Comparison of ENCODE assay signal across 19 mouse cellular contexts in genomic region chr17:83572366-83572765, GRCm38 (mm10). TPM values are rescaled to one million over a fixed set of nuclear protein-coding genes. Genes with fewer than 3 reads are reported as not detected.
DNase-seq lines count a peak whose midpoint lies in the region; ATAC-seq and TF ChIP-seq lines count a peak whose summit lies in the region.
"Had no signal": no experiment of that assay in that cellular context is flagged by ENCODE, and none has a peak within 500 bp of the region (broad histone marks: within the 10 kb centered on the region; RNA-seq: fewer than 3 reads in every experiment).

No protein-coding gene starts in this region.

- intact Hi-C loops in gastrocnemius, postnatal 36 days (cut with DNase I) = no loop called here

- TF ChIP-seq EP300 in liver, postnatal 0 days (IDR thresholded peaks at IDR 0.05; ENCODE audit: low read depth) = no peak

- ATAC-seq in lung, embryonic 15.5 days (ENCODE audit: borderline replicate concordance, extremely low read depth, low FRiP score, low TSS enrichment) = peak; percentile 72
- peak; percentile 42; the same call in 1 of the 2 replicates for ATAC-seq in intestine, embryonic 16.5 days
- peak; percentile 30; the same call in 1 of the 2 replicates for ATAC-seq in liver, postnatal 0 days
- ATAC-seq: forebrain, embryonic 13.5 days; midbrain, embryonic 16.5 days had no signal

- H3K9me3 ChIP-seq in lung, embryonic 15.5 days = no peaks in the 10 kb centered on the region
- no peaks in the 10 kb centered on the region for H3K9me3 ChIP-seq in intestine, embryonic 16.5 days (ENCODE audit: control insufficient read depth, low read length)
- no peaks in the 10 kb centered on the region for H3K9me3 ChIP-seq in liver, postnatal 0 days (ENCODE audit: low read length)
- H3K9me3 ChIP-seq: forebrain, embryonic 13.5 days; megakaryocyte, embryonic 14.5 days had no signal

- peak; percentile 23; the same call in 1 of the 2 replicates for TF ChIP-seq CTCF in liver, postnatal 0 days (IDR thresholded peaks at IDR 0.05; ENCODE audit: low read depth)

- peak overlapping the region; percentile 55 for H3K27ac ChIP-seq in lung, embryonic 15.5 days
- no peak overlapping the region for H3K27ac ChIP-seq in intestine, embryonic 16.5 days (ENCODE audit: low read length)
- no peak overlapping the region for H3K27ac ChIP-seq in liver, postnatal 0 days (ENCODE audit: low read depth)
- H3K27ac ChIP-seq: forebrain, embryonic 13.5 days; hindbrain, embryonic 14.5 days had no signal

- H3K4me3 ChIP-seq in lung, embryonic 15.5 days = no peak overlapping the region
- no peak overlapping the region for H3K4me3 ChIP-seq in intestine, embryonic 16.5 days (ENCODE audit: low read length)
- no peak overlapping the region for H3K4me3 ChIP-seq in liver, postnatal 0 days (ENCODE audit: low read depth, low read length)
- H3K4me3 ChIP-seq: forebrain, embryonic 13.5 days; megakaryocyte, embryonic 14.5 days had no signal

- peak; percentile 15 for DNase-seq in kidney, adult 9 months
- no peak for DNase-seq in kidney, adult 11 months
- DNase-seq in lung, postnatal 14 days = no peak
- DNase-seq in liver, postnatal 0 days = no peak
- no peak for DNase-seq in thymus, postnatal 25 days
- DNase-seq in gastrocnemius, postnatal 36 days = no peak
- DNase-seq: adrenal gland, adult 2 months; B cell, adult 2 months; cerebellum, adult 2 months; thymus, adult 2 months had no signal

- WGBS in lung, embryonic 15.5 days = 27% methylated on average over 4 of the region's 4 CpGs
- 39% methylated on average over 4 of the region's 4 CpGs for WGBS in intestine, embryonic 16.5 days
- WGBS in liver, postnatal 0 days (ENCODE audit: insufficient replicate concordance) = 52% methylated on average over 4 of the region's 4 CpGs

- H3K27me3 ChIP-seq in lung, embryonic 15.5 days = no peaks in the 10 kb centered on the region
- H3K27me3 ChIP-seq in intestine, embryonic 16.5 days (replicated peaks; ENCODE audit: control insufficient read depth, insufficient read depth, low read length) = no peaks in the 10 kb centered on the region
- no peaks in the 10 kb centered on the region for H3K27me3 ChIP-seq in liver, postnatal 0 days (ENCODE audit: insufficient read depth, low read length)
- H3K27me3 ChIP-seq: forebrain, embryonic 13.5 days had no signal

- H3K4me2 ChIP-seq in lung, embryonic 15.5 days = no peak overlapping the region
- H3K4me2 ChIP-seq in intestine, embryonic 16.5 days (ENCODE audit: low read depth, low read length) = no peak overlapping the region
- H3K4me2 ChIP-seq in liver, postnatal 0 days (ENCODE audit: low read depth, low read length) = peak overlapping the region; percentile 34
- H3K4me2 ChIP-seq: forebrain, embryonic 13.5 days; hindbrain, embryonic 14.5 days had no signal

- peaks cover 6% of the 10 kb centered on the region for H3K4me1 ChIP-seq in lung, embryonic 15.5 days
- no peaks in the 10 kb centered on the region; the same call in 1 of the 2 replicates for H3K4me1 ChIP-seq in intestine, embryonic 16.5 days (ENCODE audit: control insufficient read depth, insufficient read depth, low read length)
- H3K4me1 ChIP-seq in liver, postnatal 0 days (ENCODE audit: insufficient read depth) = peaks cover 6% of the 10 kb centered on the region; the same call in 1 of the 2 replicates

- H3K36me3 ChIP-seq in lung, embryonic 15.5 days = no peaks in the 10 kb centered on the region
- no peaks in the 10 kb centered on the region for H3K36me3 ChIP-seq in intestine, embryonic 16.5 days (ENCODE audit: control insufficient read depth, insufficient read depth, low read length)
- no peaks in the 10 kb centered on the region for H3K36me3 ChIP-seq in liver, postnatal 0 days (replicated peaks; ENCODE audit: insufficient read depth, low read length)

- H3K9ac ChIP-seq in lung, embryonic 15.5 days = no peak overlapping the region
- H3K9ac ChIP-seq in intestine, embryonic 16.5 days (ENCODE audit: low read depth, low read length) = no peak overlapping the region
- H3K9ac ChIP-seq in liver, postnatal 0 days (replicated peaks) = no peak overlapping the region; the same call in 1 of the 2 replicates
- H3K9ac ChIP-seq: forebrain, embryonic 13.5 days; hindbrain, embryonic 14.5 days had no signal

RNA-seq across cellular contexts. Expression of gene Cox7a2l, which starts 55.2 kb away (rescaled TPM):
- 165 and 172 TPM in 2 replicates for polyA plus RNA-seq in lung, embryonic 15.5 days (2015; fragmentation: Nextera tagmentation; extraction: Ambion mirVana)
- 189 and 191 TPM in 2 replicates for polyA plus RNA-seq in intestine, embryonic 16.5 days (2015; fragmentation: Nextera tagmentation; extraction: Ambion mirVana)
- 112 and 119 TPM in 2 replicates for polyA plus RNA-seq in liver, postnatal 0 days (2015; fragmentation: Nextera tagmentation; extraction: Ambion mirVana)
- 100 to 1,000 TPM; 134 to 136 TPM for total RNA-seq in gastrocnemius, postnatal 36 days (2021)

RNA-seq across cellular contexts. Expression of gene Kcng3, which starts 59.3 kb away (rescaled TPM):
- polyA plus RNA-seq in lung, embryonic 15.5 days (2015; fragmentation: Nextera tagmentation; extraction: Ambion mirVana) = not detected in 2 replicates
- polyA plus RNA-seq in intestine, embryonic 16.5 days (2015; fragmentation: Nextera tagmentation; extraction: Ambion mirVana) = not detected in 2 replicates
- polyA plus RNA-seq in liver, postnatal 0 days (2015; fragmentation: Nextera tagmentation; extraction: Ambion mirVana) = not detected in 2 replicates
- not detected for total RNA-seq in gastrocnemius, postnatal 36 days (2021)
- total RNA-seq: granulocyte monocyte progenitor cell, adult 5-6 weeks had no signal
- polyA plus RNA-seq: forebrain, embryonic 13.5 days; heart, postnatal 0 days; limb, embryonic 11.5 days had no signal
